Comparison of ENCODE assay signal across 10 mouse cellular contexts in genomic region chr6:51012086-51012830, GRCm38 (mm10).
DNase-seq lines count a peak whose midpoint lies in the region; ATAC-seq and TF ChIP-seq lines count a peak whose summit lies in the region.
"Had no signal": no experiment of that assay in that cellular context is flagged by ENCODE, and none has a peak within 500 bp of the region (broad histone marks: within the 10 kb centered on the region; RNA-seq: fewer than 3 reads in every experiment).

No protein-coding gene starts in this region.

- no peaks in the 10 kb centered on the region; the same call in 1 of the 2 replicates for H3K27me3 ChIP-seq in heart, adult 2 months (ENCODE audit: control insufficient read depth, insufficient read depth, low read length)
- H3K27me3 ChIP-seq in heart, embryonic 11.5 days (ENCODE audit: control insufficient read depth, insufficient read depth, low read length): no peaks in the 10 kb centered on the region

- ATAC-seq in heart, embryonic 11.5 days (replicated peaks; ENCODE audit: insufficient number of reproducible peaks, low FRiP score, low TSS enrichment): no peak
- ATAC-seq: forebrain, embryonic 13.5 days had no signal

- no peak for TF ChIP-seq POLR2A in heart, adult 2 months (IDR thresholded peaks at IDR 0.05; ENCODE audit: insufficient read depth, low read depth, low read length)

- H3K4me3 ChIP-seq in heart, adult 2 months: no peak overlapping the region
- no peak overlapping the region for H3K4me3 ChIP-seq in heart, embryonic 11.5 days (ENCODE audit: low read depth, low read length)
- H3K4me3 ChIP-seq: forebrain, embryonic 13.5 days had no signal

- peaks cover 3% of the 10 kb centered on the region for H3K4me1 ChIP-seq in heart, adult 2 months (ENCODE audit: control insufficient read depth, insufficient read depth, low read length)
- no peaks in the 10 kb centered on the region for H3K4me1 ChIP-seq in heart, embryonic 11.5 days (ENCODE audit: control insufficient read depth, insufficient read depth, low read length)

- H3K9me3 ChIP-seq in heart, embryonic 11.5 days (replicated peaks; ENCODE audit: control insufficient read depth, low read length): no peaks in the 10 kb centered on the region
- H3K9me3 ChIP-seq: forebrain, embryonic 13.5 days had no signal

- TF ChIP-seq EP300 in heart, adult 2 months (IDR thresholded peaks at IDR 0.05; ENCODE audit: insufficient read depth, low read depth, low read length): no peak

- no peak for TF ChIP-seq CTCF in heart, adult 2 months (IDR thresholded peaks at IDR 0.05)

- H3K4me2 ChIP-seq in heart, embryonic 11.5 days: no peak overlapping the region
- H3K4me2 ChIP-seq: forebrain, embryonic 13.5 days had no signal

- no peak overlapping the region for H3K9ac ChIP-seq in heart, adult 2 months (ENCODE audit: low read depth, low read length)
- no peak overlapping the region for H3K9ac ChIP-seq in heart, embryonic 11.5 days (ENCODE audit: low read depth, low read length)
- H3K9ac ChIP-seq: forebrain, embryonic 13.5 days had no signal

- H3K27ac ChIP-seq in heart, adult 2 months: no peak overlapping the region
- H3K27ac ChIP-seq in heart, embryonic 11.5 days (ENCODE audit: low read depth, low read length): no peak overlapping the region
- H3K27ac ChIP-seq: forebrain, embryonic 13.5 days had no signal

- H3K36me3 ChIP-seq in heart, adult 2 months (ENCODE audit: control insufficient read depth, insufficient read depth, low read length): no peaks in the 10 kb centered on the region
- H3K36me3 ChIP-seq in heart, embryonic 11.5 days (ENCODE audit: control insufficient read depth, insufficient read depth, low read length): no peaks in the 10 kb centered on the region

- DNase-seq in heart, adult 2 months: peak; percentile 34 to 38
- peak; percentile 45 for DNase-seq in Muller cell, postnatal 12 days (ENCODE audit: inconsistent ontology term)
- peak; percentile 78 for DNase-seq in gastrocnemius, postnatal 14 days
- DNase-seq in kidney, postnatal 4 days: peak; percentile 72 to 80
- no peak for DNase-seq in frontal cortex, postnatal 10 days (ENCODE audit: low spot score in 2 of 2)
- DNase-seq in layer of hippocampus, postnatal 14 days (ENCODE audit: low spot score in 2 of 2): no peak
- no peak for DNase-seq in cerebellum, postnatal 4 days (ENCODE audit: low spot score in 2 of 2)
- DNase-seq: thymus, postnatal 4 days had no signal

- intact Hi-C loops in heart, adult 2 months (cut with DNase I): no loop called here
- intact Hi-C loops in gastrocnemius, postnatal 14 days (cut with DNase I; ENCODE audit: low total_unique reads): no loop called here

- H3K79me2 ChIP-seq in heart, adult 2 months (replicated peaks; ENCODE audit: control insufficient read depth, insufficient read depth, low read length): no peaks in the 10 kb centered on the region

- 57% methylated on average over 15 of the region's 15 CpGs for WGBS in heart, adult 2 months
- 66% methylated on average over 15 of the region's 15 CpGs for WGBS in heart, embryonic 11.5 days (ENCODE audit: insufficient replicate concordance)

Comparison
In these comparisons a context has a peak if more than half of its experiments do, and no peak if none do; other contexts are left out.
1. DNase-seq: peak in heart, adult 2 months (2 of 2), Muller cell, postnatal 12 days (single experiment), gastrocnemius, postnatal 14 days (single experiment) and kidney, postnatal 4 days (2 of 2); none in frontal cortex, postnatal 10 days (0 of 2), layer of hippocampus, postnatal 14 days (0 of 2) and cerebellum, postnatal 4 days (0 of 2).